Mouse (Mus musculus): ENCODE measurements around the gene Tmem8b.

Tmem8b gene

DNA sequence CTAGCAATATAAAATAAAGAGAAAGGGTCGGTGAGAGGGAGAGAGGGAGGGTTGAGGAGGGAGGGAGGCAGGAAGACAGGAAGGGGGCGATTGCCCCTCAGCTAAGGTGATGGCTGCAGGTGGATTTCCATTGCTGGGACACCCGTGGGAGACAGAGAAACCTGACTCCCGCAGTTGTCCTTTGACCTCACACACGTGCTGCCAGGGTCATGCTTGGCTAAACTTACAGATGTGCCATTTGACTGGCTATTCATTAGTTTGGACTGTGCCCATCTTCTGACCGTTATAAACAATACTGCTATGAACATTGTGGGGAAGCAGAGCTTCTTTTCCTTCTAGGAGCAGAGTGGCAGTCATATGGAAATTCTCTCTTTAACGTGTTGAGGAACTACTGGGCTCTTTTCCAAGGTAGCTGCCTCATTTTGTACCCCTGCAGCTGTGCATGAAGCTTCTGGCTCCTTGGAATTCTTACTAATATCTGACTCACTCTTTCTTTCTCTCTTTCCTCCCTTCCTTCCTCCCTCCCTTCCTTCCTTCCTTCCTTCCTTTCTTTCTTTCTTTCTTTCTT is 45.0 kb downstream of the Tmem8b start:
- DNase-seq (ENCODE audit: low read depth, low spot score): no peak

DNA sequence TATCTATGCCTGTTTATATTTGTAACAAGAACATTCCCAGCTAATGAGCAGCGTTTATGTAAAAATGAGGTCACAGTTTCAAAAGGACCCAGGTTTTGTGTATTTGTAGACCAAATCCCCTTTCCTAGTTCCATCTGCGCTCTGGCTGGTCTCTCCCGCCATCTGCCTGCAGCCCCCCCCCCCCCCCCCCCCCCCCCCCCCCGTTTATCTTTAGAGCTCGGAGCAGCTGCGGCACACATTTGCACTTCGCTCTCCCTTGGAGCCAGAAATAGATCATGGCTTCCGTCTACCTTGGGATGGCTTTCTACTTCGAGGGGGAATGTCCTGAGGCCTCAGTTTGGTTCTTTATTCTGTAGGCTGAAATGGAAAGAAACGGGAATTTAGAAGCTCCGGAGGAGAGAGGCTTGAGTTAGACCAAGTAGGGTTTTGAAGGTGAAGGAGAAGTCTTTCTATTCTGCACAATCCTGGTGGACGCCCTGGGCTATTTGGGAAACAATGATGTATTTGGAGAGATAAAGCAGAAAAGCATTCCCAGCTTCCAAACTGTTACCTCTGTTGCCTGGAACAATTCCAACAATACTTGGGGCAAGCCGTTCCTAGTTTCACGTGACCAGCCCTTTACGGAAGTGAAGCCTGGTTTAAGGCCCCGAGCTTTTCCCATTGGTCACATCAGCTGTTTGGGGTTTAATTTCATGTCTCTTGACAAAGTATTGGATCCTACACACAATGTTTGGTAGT is 51.9 kb downstream of the Tmem8b start:
- no peak for DNase-seq (ENCODE audit: low read depth, low spot score)

DNA sequence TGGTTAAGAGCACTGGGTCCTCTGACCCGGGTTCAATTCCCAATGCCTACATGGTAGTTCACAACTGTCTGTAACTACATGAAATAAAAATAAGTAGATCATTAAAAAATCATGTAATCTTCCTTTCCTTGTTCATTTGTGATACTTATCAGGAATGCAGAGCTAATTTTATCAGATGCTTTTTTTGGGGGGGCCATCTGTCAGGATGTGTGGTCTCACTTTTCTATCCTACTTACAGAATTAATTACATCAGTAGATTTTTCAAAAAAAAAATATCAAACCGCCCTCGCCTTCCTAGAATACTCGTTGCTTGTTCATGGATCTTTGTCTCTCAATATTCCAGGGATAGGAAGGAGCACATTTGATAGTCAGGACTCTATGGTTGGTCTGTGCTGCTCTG is 53.4 kb downstream of the Tmem8b start:
- DNase-seq (ENCODE audit: low read depth, low spot score): no peak

DNA sequence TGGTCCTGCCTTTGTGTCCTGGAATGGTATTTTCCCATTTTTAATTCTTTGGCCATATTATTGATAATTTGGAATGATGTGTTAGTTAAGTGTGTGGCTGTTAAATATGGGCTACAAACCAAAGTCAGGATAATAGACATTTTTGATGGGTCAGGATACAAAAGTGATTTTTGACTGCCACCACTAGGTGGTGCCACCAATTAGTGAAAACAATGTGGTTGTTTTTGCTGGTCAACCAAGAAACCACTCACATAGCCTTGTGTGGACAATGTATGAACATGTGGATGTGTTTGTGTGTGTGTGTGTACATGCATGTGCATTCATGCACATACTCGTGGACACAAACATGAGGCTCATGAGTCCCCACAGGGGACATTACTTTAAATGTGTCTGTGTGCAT is 56.0 kb downstream of the Tmem8b start:
- DNase-seq (ENCODE audit: low read depth, low spot score): peak; percentile 44

DNA sequence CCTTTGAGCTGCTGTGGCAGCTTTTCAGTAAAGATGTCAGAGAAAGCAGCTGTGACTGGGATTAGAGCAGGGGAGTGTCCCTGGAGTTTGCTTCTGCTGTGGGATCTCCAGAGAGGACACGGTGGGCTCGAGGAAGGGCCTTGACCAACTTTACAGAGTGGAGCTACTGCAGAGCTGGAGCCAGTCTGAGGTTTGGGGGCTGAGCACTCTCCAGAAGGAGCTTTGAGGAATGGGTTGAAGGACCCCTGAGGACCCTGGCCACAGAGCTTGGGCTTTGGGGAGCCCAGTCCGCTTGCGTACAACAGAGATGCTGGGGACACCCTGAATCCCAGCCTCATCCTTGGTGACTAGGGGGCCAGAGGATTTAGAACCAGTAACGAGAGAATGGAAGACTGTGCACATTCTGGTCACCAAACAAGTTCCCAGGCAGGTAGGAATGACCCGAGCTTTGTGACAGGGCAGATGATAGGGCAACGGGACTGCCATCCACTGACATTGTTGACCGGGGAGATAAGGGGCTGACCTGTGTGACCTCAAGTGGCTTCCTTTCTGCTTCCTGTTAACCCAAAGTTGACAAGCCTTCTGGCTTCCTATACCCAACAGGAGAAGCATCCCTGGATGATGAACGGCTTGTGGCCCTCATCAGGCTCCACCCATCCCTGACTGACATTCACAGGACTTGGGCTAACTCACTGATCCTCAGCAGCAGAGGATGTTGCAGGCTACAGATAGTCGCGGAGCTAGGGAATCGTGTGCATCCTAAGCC is 57.6 kb downstream of the Tmem8b start:
- no peak for DNase-seq (ENCODE audit: low read depth, low spot score)

DNA sequence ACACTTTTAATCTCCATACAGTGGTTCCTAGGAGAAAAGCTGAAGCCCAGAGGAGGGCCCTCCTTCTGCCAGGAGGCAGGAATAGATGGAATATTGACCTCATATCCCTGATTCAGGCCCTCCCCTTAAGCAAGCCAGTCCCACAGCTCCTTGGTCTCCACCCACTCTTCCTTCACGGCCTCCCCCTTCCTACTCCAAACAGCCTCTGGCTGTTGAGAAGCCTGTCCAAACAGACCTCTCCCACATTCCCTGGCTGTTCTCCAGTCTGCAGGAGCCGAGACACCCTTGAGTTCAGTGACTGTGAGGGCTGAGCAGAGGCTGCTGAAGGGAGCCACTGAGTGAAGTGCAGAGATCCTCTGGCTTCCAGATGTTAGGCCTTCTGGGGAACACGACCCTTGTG is 58.2 kb downstream of the Tmem8b start, which contains the start of gene Hrct1:
Gene Hrct1 (plus strand): TSS at position 194 of the 400 bp plus-strand sequence.
- DNase-seq (ENCODE audit: low read depth, low spot score): no peak

DNA sequence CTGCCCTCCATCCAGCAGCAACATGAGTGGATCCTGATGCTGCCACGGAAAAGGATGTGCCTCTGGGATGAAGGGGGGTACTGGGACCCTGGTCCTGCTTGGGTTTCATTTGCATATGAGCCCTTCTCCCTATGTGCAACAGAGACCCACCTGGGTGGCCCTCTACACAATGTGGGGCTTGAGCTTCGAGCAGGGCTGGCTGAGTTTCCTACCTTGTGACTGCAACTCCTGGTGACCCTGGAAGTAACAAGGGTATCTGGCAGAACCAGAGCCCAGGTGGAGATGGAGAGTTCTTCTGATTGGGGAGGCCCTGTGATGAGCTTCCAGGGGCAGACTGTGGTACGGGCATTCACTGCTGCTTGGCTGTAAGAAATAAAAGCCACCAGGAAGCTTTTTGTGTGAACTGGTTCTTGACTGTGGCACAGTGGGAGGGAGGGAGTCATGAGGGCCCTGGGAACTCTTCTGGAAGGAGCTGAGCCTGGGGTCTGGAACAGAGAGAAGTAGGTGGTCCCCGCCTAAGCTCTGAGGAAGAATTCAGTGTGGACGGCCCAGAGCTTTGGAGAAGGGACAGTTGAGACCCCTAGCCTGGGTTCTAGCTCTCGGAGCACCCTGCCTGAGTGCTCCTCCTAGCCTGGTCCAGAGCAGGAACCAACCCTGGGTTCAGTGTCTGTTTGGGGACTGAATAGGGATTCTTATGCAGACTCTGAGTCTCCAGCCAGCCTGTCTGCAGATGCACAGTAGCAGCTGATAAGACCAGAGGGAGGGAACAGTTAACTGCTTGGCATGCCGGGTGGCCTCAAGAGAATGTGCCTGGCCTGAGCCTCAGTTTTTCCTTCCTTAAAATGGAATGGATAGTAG is 59.2 kb downstream of the Tmem8b start:
- no peak for DNase-seq (ENCODE audit: low read depth, low spot score)

DNA sequence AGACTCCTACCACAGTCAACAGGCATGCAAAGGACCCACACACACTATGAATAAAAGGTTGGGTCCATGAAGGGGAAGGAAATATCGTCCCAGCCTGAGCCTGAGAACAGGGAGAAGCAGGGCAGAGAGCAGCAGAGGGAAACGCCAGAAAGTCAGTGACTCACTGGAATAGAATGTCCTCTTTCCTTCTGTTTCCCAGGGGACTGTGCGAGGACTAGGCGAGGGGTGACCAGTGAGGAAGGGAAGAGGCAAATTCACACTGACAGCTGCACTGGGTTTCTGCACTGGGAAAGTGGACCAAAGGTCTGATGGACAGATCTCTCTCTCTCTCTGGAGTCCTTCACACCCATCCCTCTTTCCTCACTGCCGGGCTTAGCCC is 59.8 kb downstream of the Tmem8b start:
- DNase-seq (ENCODE audit: low read depth, low spot score): no peak

DNA sequence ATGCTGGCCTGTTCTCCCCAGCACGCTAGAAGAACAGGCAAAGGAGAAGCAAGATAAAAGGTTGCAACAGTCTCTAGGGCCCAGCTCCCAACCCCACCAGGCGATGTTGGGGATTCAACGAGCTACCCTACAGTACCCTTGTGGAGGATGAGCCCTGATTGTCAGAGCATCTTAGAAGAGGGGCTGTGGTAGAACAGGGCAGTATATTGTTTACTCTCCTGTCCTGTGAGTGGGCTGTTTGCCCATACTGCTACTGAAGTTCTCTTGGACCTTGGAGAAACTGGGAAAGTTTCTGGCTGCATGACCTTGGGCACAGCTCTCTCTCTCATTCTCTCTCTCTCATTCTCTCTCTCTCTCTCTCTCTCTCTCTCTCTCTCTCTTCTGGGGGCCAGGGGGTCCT is 60.4 kb downstream of the Tmem8b start:
- DNase-seq (ENCODE audit: low read depth, low spot score): no peak

DNA sequence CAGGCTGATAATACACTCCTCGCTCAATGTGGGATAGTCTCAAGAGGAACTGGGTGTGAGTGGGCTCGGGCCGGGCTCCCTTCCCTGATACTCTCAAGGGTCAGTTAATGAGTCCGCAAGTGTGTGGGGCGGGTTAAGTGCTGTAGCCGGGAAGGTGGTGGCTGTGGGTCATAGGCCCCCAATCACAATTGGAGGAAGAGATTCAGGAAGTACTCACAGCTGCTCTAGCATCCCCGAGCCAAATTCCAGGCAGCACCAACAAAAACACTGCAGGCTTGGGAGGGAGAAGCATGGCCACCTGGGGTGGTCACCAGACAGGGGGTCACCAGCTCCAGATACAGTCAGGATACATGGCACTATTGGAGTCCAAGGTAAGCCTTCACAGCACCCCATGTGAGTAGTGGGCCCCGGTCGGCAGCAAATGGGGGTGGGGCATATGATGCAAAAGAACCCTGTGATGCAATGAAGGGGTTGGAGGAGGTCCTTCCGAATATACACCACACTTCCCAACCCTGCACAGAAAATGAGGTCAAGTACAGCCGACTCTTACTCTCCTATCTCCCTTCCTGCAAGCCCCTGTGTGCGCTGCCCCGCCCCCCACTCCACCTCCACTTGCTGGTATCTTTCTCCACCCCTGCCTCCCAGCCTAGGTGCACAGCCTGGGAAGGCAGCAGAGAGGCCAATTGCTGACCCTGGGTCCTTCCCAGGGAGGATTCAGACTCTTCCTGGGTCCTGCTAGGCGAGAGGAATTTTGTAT is 61.2 kb downstream of the Tmem8b start, which contains the start of gene Spaar:
Gene Spaar (plus strand): TSS at position 241 of the 757 bp plus-strand sequence.
- DNase-seq (ENCODE audit: low read depth, low spot score): no peak

DNA sequence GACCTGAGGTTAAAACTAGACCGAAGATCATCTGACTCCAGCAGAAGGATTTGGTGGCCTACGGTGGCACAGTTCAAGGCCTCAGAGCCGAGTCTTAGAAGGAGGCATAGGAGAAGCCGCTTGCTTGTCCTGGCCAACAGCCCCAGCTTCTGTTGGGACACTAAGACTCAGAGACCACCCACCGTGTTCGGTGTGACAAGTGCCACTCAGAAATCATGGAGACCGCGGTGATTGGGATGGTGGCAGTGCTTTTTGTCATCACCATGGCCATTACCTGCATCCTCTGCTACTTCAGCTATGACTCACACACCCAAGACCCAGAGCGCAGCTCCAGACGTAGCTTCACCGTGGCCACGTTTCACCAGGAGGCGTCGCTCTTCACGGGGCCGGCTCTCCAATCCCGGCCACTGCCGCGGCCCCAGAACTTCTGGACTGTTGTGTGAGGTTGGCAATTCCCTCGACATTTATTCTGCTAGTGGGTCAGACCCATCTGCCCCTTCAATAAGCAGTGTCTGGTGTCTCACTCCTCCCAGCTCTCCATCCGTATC is 62.1 kb downstream of the Tmem8b start:
- DNase-seq (ENCODE audit: low read depth, low spot score): no peak

DNA sequence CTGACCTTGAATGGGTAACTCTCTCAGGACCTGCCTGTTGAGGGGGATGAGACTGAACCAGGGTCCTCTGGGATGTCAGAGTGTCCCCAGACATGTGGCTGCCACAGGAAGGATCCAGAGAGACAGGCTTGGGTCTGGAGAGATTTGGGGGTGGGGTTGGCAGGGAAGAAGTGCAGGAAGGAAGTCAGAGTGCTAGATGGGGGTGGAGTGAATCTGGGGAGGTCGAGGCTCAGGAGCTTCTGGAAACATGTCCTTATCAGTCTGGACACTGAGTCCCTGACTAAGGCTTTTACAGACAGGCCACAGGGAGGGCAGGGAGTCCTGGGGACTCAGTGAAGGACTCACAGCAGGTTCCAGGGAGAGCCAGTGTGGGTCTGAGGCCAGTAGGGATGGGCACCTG is 63.4 kb downstream of the Tmem8b start:
- DNase-seq (ENCODE audit: low read depth, low spot score): no peak

DNA sequence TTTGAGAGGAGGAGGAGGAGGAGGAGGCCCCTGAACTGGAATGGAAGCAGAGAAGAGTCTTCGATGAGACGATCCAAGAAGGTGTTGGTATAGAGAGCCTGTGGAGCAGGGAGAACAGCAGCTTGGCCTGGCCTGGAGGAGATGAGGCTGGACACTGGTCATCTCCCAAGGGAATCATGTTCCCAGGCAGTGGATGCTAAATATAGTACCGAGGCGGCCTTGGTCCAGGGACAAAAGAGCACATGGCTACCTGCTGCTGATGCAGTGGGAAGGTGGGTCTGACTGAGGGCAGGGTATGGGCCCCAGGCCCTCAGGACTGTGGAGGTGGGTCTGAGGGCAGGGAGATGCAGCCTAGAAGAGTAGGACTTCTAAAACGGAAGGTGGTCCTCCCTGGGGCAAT is 64.4 kb downstream of the Tmem8b start:
- DNase-seq (ENCODE audit: low read depth, low spot score): no peak

DNA sequence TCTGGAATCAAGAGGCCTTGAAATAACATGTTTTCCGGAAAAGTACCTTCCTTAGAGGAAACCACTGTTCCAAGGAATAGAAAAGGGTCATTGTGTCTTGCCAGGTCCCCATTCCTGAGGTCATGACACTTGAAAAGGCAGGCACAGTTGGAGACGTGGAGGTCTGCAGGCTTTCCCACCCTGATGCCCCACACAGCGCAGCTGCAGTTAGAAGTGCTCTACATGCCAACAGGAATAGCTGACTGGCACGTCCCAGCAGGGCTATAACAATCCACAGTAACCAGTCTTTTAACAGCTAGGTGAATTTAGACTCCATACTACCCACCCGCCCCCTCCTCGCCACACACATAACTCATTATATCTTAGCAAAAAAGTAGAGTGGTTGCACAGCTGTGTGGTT is 68.4 kb downstream of the Tmem8b start:
- no peak for DNase-seq (ENCODE audit: low read depth, low spot score)

DNA sequence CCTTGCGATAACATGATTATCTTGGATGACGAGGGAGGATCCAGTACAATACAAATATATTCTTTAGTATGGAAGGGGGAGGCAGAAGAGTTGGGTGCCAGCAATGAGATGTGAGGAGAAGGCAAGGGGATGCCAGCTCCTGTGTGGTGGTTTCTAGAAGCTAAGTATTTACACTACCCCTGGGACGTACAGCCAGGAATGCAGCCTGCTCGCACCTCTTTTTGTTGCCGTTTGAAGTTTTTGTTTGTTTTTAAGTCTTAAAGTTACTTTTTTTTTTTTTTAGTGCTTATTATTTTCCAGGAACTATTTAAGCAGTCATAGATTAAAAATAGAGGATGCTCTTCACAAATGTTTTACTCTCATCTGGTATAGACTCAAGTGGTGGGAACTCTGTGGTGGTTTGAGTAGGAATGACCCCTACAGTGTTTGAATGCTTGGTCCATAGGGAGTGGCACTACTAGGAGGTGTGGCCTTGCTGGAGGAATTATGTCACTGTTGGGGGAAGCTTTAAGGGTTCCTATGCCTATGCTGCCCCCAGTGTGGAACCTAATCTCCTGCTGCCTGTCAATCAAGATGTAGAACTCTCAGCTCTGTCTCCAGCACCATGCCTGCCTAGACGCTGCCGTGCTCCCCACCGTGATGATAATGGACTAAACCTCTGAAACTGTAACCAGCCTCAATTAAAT is 70.4 kb downstream of the Tmem8b start:
- DNase-seq (ENCODE audit: low read depth, low spot score): no peak

DNA sequence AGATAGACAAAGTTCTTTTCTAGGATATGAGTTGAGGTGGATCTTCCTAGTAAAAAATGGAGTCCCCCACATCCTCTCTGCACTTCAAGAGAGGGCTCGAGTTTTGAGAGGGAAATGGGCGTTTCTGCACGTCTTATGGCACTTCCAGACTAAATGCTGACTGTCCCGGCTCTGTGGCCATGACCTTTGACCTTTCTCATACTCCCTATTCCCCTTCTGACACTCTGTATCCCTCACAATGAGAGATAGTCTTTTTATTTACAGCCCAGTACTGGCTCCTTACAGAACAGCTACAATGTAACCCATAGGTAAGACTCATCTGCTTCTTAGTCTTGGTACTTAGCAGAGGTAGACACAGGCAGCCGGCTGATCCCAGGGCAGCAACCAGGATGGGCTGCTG is 72.8 kb downstream of the Tmem8b start:
- no peak for DNase-seq (ENCODE audit: low read depth, low spot score)
